Mouse (Mus musculus): ENCODE measurements around the gene Tmod1.

Gene Tmod1

DNA sequence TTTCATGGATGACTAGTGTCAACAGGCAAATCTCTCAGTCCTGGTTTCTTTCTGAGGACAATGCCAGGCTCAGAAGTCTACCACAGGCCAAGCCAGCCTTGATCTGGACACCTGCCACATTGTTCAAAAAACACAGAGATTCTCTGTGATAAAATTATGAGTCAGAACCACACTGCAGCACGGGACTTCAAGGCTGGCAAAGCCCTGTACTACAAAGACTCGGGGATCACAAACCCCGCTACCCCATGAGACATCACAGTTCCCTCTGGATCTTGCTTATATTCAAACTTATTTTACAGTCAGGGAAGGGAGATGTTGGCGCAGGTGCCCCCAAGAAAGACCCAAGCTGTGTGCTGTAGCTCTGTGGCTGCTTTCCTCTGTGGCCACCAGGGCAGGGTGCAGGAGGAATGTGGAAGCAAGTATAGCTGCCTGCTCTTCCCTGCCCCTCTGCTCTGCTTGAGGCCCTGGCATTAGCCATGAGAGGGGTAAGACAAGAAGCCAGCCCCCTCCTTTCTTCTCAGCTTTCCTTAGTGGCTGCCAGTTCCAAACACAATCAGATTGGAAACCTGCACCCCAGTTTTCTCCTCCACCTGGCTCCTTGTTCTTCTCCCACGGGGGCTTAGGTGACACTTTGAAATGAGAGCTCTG lies 53.8 kb downstream of the Tmod1 start:
- DNase-seq, result peak; percentile 86

DNA sequence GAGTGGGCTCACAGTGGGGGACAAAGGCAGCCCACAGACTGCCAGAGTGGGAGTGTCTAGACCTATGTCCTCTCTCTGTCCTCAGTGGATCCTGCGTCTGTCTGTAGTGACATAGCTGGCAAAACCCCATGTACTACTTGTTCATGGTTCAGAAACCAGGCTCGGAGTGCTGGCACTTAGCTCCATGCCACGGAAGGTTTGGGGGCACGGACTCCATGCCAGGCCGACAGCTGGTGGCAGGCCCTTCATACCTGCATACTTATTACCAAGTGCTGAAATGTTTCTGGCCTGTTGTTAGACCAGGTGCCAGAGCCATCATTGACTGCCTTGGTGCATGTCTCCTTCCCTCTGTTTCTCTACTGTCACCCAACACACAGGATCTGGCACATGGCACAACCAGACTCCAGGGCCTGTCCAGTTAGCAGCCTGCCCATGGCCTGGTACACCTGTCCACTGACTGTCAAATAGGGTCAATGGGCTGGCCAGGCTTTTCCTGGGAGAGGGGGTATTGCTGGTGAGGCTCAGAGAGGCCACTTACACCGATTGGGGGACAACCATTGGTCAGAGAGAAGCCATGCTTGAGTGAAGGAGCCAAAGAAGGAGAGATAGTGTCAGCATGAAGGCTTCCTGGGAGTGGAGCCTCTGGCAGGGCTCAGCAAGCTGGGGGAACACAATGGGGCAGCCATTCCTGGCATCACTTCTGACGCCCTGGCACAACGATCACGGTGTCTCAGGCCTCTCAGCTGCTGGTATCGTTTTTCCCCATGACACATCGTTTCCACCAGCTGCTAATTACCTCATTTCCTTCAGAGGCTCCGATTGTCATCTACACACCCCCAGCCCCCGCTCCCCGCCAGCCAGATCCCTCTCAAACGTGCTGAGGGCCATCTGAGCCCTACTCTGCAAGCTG lies 56.4 kb downstream of the Tmod1 start:
- peak; percentile 89 for DNase-seq

DNA sequence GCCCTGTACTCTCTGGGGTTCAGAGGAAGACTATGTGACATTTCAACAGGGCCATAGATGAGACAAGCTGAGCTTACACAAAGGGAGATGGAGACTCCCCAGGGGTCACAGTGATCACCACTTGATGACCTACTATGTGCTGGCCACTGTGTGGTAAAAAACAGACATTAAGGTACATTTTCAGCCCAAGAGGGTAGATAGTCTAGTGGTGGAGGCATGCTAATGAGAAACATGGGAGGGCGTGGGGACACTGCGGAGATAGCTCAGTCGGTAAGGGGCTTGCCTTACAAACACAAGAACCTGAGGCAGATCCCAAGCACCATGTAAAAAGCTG lies 57.1 kb downstream of the Tmod1 start:
- DNase-seq, result no peak

DNA sequence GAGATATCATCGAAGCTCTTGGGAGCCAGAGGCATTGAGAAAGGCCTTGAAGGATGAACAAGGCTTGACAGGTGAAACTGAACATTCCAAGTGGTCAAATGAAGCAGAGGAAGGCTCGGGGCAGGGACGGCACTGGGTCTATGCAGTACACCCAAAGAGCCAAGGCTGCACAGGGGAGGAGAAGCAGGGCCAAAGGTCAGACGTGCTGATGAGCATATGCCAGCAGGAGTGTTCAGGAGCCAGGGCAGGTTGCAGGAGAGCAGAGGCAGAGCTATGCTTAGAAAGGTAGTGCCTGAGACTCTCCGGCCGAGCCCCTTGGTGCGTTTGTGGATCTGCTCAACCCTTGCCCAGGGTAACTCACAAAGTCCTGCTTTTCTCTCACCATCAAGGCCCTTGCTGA lies 57.8 kb downstream of the Tmod1 start:
- no peak for DNase-seq

DNA sequence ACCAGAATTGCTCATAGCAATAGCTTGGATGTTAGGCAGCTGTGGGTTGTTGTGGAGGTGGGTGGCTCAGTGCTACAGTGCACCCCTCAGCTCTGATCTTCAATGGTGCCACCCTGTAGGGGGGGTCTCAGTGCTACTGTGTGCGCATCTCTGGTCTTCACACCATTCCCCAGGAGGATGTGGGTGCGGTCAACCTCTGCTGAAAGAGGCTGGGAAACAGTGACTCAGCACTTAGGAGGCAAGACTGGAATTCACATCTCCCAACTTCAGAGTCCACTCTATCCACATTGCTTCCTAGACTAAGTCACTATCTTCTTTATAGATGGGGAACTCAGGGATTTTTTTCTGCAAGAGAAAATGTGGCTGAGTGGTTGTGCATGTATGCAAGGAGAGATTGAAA lies 58.9 kb downstream of the Tmod1 start:
- DNase-seq, result no peak

DNA sequence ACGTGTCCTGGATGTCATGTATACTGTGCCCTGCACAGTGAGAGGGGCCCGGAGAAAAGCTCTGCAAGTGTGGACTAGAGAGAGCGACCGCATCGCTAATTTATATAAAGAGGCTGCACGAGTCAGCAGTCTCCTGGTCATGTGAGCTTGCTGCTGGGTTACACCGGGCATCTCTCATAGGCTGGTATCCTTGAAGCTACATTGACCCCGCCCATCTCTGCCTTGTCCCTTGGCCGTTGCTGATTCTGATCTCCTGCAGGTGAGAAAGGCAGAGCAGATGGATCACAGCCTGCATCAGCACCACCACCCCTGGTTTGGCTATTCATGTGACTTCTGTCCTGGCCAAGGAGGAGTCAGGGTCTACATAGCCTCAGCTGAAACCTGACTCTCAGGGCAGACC lies 60.4 kb downstream of the Tmod1 start:
- DNase-seq, result no peak

DNA sequence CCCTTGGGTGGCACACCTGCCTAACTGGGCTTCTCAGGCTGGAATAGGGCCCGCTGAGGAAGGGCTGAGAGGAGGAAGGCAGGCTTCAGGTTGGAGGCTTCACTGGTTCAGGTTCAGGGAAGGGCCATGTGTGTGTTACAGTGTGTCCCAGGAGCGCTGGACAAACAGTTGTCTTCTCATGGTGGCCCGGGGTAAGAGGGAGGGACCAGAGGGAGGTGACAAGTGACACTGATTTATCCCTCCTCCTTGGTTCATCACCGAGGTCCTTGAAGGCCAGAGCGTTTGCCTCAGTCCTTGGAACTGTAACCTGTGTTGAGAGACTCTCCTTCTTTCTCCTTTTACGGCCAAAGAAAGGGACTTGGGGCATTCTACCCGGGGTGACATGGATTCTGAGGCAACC lies 61.8 kb downstream of the Tmod1 start:
- no peak for DNase-seq

DNA sequence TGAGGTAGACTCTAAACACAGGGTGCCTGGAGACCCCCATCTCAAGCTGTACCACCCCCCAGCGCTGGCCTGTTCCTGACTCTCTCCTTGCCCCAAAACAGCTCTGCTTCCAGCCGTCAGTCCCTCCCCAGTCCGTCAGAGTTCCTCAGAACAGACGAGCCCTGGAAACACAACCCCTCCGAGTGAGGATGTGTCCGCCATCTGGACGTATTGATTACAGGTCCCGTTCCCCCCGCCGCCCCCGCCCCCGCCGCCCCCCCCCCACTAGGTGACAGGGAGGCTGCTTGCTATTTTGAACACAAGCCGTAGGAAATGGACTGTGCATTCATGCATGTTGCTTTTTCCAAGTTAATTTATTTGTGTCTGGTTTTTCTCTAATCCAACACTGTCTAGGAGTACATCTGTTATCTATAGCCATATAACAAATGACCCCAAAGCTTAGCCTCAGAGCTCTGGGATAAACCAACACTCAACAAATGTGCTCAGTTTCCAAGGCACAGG lies 62.5 kb downstream of the Tmod1 start:
- DNase-seq, result no peak

DNA sequence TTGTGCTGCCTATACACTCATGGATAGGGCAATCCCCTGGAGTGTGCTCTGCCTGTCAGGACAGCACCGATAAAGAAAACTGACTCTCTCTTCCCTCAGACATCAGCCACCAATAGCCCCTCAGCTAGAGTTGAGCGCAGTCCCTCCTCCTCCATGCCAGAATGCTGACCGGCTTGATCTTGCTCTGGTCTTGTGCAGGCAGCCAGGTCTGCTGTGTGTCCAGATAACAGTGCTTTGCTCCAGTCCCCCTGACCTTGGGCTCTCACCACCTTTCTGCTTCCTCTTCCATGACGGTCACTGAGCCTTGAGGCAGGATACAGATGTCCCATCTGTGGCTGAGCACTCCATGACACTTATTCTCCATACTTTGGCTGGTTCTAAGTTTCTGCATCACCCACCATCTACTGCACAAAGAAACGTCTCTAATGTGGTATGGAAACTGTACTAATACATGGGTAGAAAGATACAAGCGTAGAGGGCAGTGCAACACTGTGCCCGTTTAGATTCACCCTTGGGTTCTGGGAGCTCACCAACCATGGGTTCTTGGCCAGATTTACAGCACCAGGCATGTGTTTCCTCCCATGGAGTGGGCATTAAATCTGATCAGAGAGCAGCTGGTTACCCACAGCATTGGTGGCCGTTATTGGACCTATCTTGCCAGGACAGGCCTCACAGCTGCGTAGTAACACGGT lies 63.5 kb downstream of the Tmod1 start:
- DNase-seq, result no peak

DNA sequence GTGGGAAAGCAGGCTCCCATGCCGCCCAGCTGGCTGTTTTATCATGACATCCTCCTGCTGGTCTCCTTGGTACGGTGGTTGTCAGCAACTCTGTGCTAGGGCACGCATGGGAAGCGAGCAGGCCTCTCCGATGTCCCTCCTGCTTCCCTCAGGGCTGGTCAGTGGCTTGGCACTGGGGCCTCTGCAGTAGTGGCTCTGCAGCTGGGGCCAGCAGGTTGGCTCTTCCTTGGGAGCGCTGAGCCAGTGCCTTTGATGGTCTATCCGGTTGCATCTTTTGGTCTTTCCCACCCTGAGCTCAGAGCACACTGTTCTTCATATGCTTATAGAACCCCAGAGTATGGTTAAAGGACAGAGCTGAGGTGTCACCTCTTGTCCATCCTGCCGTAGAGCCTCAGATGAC lies 71.3 kb downstream of the Tmod1 start:
- DNase-seq, result no peak

DNA sequence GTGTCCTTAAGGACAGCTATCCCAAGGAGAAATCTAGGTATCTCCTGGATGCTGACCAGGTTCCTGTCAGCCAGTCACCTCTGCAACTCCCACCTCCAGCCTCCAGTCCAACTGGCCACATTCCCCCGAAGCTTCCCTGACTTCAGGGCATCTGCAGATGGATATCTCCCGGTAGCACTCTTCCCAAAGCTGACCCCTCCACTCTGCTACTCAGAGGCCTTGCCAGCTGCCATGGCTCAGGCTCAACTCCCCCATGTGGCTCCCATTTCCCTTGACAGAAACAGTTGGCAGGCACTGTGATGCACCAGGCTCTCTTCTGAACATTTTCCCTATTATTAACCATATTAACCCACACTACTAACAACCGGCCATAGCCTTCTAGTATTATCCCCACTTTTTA lies 72.6 kb downstream of the Tmod1 start:
- no peak for DNase-seq

DNA sequence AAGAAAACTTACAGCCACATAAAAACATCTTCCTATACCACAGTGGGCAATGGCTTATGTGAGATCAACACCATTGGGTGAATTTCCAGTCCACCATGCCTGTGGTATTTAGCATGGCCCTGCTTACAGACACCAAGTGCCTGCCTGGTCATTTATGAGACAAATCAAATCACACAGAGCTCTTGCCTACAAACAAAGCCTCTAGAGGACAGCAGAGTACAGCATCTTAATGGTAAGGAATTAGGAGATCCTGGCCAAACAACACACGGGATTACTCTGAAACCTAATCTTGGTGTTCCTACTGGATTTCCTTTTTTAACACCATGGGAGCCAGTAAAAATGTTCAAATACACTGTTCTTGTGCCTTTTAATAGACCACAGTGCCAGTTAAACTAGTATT lies 76.6 kb downstream of the Tmod1 start:
- no peak for DNase-seq

DNA sequence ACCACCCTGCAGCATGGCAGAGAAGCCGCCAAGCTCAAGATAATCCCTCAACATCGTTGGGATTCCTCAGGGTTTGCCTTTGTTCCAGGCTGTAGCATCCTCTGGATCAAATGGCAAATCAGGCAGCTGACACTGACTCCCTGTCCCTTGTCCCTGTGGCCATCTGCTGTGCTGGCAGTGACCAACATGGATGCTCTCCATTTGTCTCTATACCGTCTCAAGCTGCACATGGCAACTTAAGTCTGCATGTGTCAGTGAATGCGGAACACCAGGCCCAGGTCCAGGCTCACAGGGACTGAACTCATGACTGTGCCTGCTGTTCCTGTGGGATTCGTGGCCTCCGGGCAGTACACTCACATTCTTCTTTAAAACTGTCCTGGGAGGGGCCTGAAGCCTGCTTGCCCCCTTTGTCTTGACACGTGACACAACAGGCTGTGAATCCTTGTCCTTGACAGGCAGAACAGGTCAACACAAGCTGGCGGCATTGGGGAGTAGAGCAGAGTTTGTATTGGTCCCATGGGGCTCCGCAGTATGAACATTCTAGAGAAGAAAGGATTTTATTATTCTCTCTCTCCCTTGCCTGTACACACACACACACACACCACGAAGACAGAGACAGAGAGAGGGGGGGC lies 77.9 kb downstream of the Tmod1 start:
- no peak for DNase-seq

DNA sequence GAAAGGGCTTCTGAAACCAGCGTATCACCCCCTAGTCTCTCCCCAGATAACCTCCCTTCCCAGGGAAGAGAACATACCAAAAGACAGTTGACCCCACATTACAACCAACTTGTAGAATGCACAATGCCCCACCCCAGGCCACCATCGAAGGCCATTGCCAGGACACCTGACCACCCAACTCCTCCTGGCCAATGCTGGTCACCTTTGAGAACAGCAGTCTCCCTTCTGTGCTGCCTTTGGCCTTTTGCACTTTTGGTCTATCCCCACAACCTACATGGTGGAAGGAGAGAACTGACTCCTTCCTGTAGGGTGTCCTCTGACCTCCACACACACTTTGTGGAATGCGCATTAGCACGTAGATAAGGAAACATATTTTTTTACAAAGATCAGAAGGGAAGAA lies 78.8 kb downstream of the Tmod1 start:
- no peak for DNase-seq

DNA sequence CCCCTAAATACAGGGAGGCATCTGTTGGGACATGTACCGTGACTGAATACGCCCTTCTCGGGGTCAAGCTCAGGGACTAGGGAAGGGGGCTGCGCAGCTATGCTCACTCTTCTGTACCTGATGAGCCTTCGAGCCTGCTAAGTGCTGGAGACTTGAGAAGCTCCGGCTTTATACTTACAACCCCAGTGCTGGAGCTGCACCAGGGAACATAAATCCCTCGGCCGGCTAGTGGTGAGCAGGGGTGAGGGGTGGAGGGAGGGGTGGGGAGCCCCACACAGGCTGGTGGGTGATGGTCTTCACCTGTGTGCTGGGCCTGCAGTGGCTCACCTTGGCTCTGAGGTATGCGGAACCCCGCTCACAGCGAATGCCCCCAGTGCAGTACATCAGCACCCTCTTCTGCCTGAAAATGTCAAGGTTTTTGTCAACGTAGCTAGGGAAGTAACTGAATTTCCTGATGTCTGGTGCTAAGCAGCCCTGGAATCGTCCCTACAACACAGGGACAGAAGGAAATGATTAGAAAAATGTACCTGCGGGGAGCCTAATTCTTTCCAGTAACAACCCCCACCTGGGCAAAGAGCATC lies 80.9 kb downstream of the Tmod1 start:
- DNase-seq, result no peak

DNA sequence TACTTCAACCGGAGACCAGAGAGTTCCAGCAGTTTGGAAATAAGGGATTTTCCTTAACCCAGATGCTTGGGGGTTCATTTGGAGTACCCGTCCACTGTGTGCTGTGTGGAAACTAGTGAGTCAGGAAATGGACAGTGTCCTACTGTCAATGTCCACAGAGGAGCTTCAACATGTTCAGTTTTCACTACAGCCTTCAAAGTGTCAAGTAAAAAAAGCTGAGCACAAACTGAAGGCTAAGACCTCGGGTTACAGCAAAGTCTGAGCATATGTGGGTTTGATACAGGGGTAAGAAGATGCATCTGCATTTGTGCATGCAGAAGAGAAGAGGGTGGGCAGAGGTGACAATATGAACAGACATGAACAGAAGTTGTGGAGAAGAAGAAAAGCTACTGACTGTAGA lies 82.0 kb downstream of the Tmod1 start:
- DNase-seq, result no peak

DNA sequence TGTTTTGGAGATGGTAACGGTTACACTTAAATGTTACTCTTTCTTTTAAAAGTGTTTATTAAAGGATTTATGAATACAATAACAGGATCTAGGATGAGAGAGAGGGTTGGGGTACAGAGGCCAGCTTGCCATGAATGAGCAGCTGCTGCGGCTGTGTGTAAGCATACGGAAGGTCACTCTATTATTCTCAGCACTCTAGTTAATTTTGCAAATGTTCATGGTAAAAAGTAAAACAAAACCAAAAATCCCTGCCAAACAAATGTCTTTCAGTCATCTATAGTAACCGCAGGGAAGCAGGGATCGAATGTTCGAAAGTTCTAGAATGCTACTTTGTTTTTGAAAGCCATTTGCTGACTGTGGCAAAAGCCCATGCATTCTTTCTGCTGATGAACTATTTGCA lies 84.6 kb downstream of the Tmod1 start:
- DNase-seq, result no peak

DNA sequence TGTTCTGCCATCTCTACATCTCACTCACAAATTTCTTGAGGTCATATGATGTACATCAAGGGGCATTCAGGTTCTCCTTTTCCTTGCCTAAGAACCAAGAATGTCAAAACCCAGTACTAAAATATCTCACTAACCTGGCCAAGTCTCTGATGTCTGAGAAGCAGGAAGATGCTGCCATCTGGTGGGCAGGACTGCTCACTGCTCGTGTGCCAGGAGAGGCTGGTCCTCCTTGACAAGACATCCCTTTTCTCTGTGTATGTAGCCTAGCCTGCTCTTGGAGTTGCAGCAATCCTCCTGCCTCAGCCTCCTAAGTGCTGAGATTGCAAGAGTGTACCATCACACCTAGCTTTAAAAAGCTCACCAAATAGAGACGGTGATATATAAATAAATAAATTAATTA lies 87.8 kb downstream of the Tmod1 start:
- peak; percentile 73 for DNase-seq

DNA sequence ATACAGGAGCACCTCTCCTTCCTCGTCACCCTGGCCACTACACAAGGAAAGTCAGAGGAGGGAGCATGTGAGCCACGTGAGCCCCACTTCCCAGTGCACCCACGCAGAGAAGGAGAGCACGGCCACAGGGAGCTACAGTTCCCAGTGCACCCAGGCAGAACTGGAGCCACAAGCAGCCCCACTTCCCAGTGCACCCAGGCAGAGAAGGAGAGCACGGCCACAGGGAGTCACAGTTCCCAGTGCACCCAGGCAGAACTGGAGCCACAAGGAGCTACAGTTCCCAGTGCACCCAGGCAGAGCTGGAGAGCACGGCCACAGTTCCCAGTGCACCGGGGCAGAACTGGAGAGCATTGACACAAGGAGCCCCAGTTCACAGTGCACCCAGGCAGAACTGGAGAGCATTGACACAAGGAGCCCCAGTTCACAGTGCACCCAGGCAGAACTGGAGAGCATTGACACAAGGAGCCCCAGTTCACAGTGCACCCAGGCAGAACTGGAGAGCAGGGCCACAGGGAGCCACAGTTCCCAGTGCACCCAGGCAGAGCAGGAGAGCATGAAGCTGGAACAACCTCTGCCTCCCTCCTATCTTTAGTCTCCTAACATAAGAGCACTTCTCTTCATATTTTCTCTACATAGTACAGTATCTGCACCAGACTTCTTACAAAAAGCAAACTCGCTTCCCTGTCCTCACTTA lies 90.7 kb downstream of the Tmod1 start:
- DNase-seq, result no peak

DNA sequence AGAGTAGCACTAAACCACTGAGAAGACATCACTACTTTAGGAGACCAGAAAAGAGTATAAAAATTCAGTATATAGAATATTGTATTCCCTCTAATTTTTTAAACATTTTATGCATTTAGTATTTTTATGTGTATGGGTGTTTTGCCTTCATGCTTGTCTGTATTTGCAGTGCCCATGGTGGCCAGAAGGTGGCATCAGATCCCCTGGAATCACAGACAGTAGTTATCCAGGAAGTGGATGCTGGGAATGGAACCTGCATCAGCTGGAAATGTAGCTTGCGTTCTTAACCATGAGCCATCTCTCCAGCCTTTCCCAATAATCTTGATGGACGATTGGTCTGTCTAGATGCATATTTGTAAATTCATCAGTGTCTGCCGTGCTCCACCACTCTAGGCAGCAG lies 91.5 kb downstream of the Tmod1 start:
- no peak for DNase-seq

DNA sequence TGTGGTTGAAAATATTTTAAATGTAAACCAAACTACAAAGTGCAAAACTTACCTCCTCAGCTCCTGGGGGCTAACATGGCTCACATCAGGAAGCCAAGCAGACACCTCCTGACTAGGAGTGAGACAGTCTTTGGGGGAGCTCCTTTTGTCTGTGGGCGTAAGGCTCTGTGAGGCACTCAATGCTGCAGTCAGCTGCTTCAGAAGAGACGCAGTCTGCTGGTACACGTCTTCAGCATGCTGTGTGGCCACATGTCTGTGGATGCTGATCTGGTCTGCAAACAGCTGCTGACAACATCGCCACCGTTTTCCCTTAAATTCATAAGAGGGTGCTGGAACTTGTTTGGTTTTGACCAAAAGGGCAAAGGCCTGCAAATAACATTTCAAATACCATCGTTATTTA lies 93.1 kb downstream of the Tmod1 start:
- no peak for DNase-seq

DNA sequence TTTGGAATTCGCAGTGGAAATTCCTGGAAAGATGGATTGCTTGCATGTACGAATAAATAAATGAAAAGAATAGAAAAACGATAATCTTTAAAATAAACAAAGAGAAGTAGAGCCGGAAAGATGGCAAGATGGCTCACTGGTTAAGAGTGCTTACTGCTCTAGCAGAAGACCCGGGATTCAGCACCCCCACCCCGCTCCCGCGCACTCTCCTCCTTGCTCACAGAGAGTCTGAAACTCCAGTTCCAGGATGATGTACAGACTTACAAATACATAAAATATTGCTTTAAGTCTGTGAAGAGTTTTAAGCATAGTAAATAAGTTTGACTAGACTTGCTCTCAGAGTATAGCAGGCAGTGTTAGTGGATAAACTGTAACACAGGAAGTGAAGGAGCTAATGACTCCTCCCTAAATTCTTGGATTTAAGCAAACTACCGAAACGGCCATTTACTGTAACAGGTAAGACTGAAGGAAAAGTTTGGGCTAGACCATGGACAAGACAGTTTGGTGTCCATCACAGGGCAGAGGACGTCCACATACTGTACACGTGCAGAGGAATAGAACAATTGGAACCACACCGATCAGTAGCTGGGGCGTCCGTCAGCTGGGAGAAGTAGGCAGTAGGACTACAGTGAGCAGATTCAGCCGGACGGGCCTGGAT lies 99.0 kb downstream of the Tmod1 start:
- no peak for DNase-seq
